Mouse (Mus musculus) heart, adult 2 months (tissue): ENCODE measurements around the gene 1700029I15Rik. TPM values are rescaled to one million over a fixed set of nuclear protein-coding genes. Genes with fewer than 3 reads are reported as not detected.

ENCODE experiments used
- DNase-seq, 2 experiments: peaks; one replicate each; pipeline ENCODE4 v3.0.0; 2021
- H3K27ac ChIP-seq: fragments of 200-600 bp; 2 replicates; pipeline ENCODE4 v1.8.1; 2022
- H3K27me3 ChIP-seq: fragments of 200-500 bp; 2 replicates; pipeline ENCODE4 v1.6.1; 2012; ENCODE audit warnings: mild to moderate bottlenecking, low read length, inconsistent platforms, mixed read lengths; ENCODE audit not compliant: control insufficient read depth, insufficient read depth
- H3K36me3 ChIP-seq: fragments of 200-500 bp; 2 replicates; pipeline ENCODE4 v1.6.1; 2012; ENCODE audit warnings: low read length, inconsistent platforms; ENCODE audit not compliant: control insufficient read depth, insufficient read depth
- H3K4me1 ChIP-seq: fragments of 200-500 bp; 2 replicates; pipeline ENCODE4 v1.6.1; 2011; ENCODE audit warnings: low read length; ENCODE audit not compliant: control insufficient read depth, insufficient read depth
- H3K4me3 ChIP-seq: fragments of 200-600 bp; 2 replicates; pipeline ENCODE4 v1.8.1; 2022
- H3K79me2 ChIP-seq: fragments of 200-500 bp; replicated peaks from 2 replicates; pipeline ENCODE4 v1.6.1; 2012; ENCODE audit warnings: mild to moderate bottlenecking, inconsistent platforms, low read length, moderate library complexity, mixed read lengths; ENCODE audit not compliant: control insufficient read depth, insufficient read depth
- H3K9ac ChIP-seq: fragments of 200-500 bp; 2 replicates; pipeline ENCODE4 v1.6.1; 2012; ENCODE audit warnings: low read depth, mild to moderate bottlenecking, control low read depth, inconsistent platforms, low read length, mixed read lengths
- CTCF ChIP-seq: fragments of 200-600 bp; IDR thresholded peaks from 2 replicates; pipeline ENCODE4 v1.8.1; 2022; ENCODE audit warnings: antibody characterized with exemption, mild to moderate bottlenecking, moderate library complexity
- EP300 ChIP-seq: fragments of 200-500 bp; IDR thresholded peaks from 2 replicates; pipeline ENCODE4 v1.6.1; 2011; ENCODE audit warnings: low read depth, low read length, control low read depth; ENCODE audit not compliant: insufficient read depth
- POLR2A ChIP-seq: fragments of 200-500 bp; IDR thresholded peaks from 2 replicates; pipeline ENCODE4 v1.6.1; 2011; ENCODE audit warnings: mild to moderate bottlenecking, low read depth, low read length, control low read depth; ENCODE audit not compliant: insufficient read depth
- WGBS: fragments of 180-500 bp; shearing (Covaris S2); methylation state at CpG from one replicate; pipeline ENCODE4 v1.1.7; 2018; 5-methylcytosine and 5-hydroxymethylcytosine counted together
- intact Hi-C: fragments of 180-260 bp; cut with DNase I; formaldehyde crosslinking; loops from one replicate; pipeline ENCODE4 v1.15.1; 2025
- long read RNA-seq: library from polyadenylated mRNA; stranded (forward); transcript quantifications from one replicate; pipeline ENCODE4 v2.0.0, GENCODE M21; 2021
- polyA plus RNA-seq: library from polyadenylated mRNA; depleted of rRNA; stranded (reverse); fragments of >200 nt; gene quantifications from 2 replicates; pipeline ENCODE4 v1.2.3, GENCODE M21; 2012; rRNA removed
- total RNA-seq, 2 experiments: library from RNA; stranded (reverse); gene quantifications; 2 replicates each; pipeline ENCODE4 v1.2.3; 2021

The 1700029I15Rik gene
- total RNA-seq (1 to 10 TPM in 1 of 2 experiments, under 1 TPM in 1; 0.63 to 1.1 TPM), polyA plus RNA-seq (2.4 and 2.8 TPM in 2 replicates)
- long read RNA-seq, result 0 reads

DNA sequence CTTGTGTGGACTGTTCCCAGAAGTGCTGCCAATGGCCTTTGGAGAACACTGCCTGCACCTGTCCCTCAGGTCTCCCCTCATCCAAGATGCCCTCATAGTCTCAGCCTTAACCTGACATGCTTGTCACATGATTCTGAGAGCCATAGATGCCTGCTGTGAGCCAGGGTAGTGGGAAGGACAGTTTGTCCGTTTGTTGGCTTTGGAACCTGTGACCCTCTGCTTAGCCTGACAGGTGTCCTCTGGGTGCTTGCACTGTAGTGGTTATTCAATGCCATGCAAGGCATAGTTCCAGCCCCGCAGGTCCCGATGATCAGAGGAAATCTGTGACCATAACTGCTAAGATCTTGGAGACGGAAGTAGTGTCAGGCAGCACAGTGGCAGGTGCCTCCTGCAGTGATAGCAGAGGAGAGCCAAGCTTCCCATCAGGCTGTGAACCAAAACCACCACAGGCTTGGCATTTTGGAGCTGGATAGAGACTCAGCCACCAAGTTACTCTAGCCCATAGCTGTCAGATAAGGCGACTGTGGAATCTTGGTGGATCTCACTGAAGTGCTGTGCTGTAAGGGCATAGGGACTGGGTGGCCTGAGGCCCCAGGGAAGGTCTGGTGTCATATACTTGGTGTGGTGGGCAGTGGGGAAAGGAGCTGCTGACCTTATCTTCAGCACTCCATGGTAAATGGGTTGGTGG, at the start of gene 1700029I15Rik:
Gene 1700029I15Rik, plus strand, starts transcription at position 638 of the 688 bp plus-strand sequence.
- no peak within 1 kb of the TSS for H3K9ac ChIP-seq
- H3K36me3 ChIP-seq, result no peaks in the 10 kb centered on the region
- TF ChIP-seq CTCF (no peak), EP300 (no peak), POLR2A (no peak)
- no peak within 1 kb of the TSS for H3K4me3 ChIP-seq
- H3K27me3 ChIP-seq, result no peaks in the 10 kb centered on the region
- no peak for DNase-seq
- no peaks in the 10 kb centered on the region for H3K4me1 ChIP-seq
- H3K27ac ChIP-seq, result no peak within 1 kb of the TSS
- no peaks in the 10 kb centered on the region for H3K79me2 ChIP-seq
- 89% methylated on average over 5 of the region's 5 CpGs for WGBS
- intact Hi-C loops, result no loop called here

- no peaks in the 10 kb centered on the region for H3K79me2 ChIP-seq
- H3K9ac ChIP-seq, result no peak overlapping the region
- no peaks in the 10 kb centered on the region for H3K36me3 ChIP-seq
- H3K4me1 ChIP-seq, result no peaks in the 10 kb centered on the region
- H3K27ac ChIP-seq, result no peak overlapping the region
- no peak for DNase-seq
- TF ChIP-seq POLR2A (no peak), CTCF (no peak), EP300 (no peak)
- no peak overlapping the region for H3K4me3 ChIP-seq
- H3K27me3 ChIP-seq, result no peaks in the 10 kb centered on the region
- intact Hi-C loops, result no loop called here
Measured at GRCm38 (mm10) chr2:92342418-92342817, 39.9 kb upstream of the 1700029I15Rik start.

DNA sequence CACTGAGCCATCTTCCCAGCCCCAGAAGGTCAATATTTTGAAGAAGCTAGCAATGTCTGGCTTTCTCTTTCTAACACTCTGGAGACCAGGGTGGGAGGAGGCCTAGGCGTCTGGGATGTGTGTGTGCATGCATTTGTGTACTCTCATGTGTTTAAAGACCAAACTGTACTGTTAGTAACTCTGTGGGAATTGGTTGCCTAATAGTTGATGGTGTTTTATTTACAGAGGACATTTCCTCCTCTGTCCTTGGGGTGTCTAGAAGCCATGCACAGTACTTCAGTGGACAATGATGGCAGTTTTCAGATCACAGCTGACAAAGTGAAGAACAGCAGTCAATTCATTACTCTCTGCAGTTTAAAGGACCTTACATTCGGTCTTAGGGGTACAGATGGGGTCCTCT, 35.1 kb upstream of the 1700029I15Rik start:
- Histone ChIP-seq H3K4me1 (no peaks in the 10 kb centered on the region), H3K36me3 (no peaks in the 10 kb centered on the region)

DNA sequence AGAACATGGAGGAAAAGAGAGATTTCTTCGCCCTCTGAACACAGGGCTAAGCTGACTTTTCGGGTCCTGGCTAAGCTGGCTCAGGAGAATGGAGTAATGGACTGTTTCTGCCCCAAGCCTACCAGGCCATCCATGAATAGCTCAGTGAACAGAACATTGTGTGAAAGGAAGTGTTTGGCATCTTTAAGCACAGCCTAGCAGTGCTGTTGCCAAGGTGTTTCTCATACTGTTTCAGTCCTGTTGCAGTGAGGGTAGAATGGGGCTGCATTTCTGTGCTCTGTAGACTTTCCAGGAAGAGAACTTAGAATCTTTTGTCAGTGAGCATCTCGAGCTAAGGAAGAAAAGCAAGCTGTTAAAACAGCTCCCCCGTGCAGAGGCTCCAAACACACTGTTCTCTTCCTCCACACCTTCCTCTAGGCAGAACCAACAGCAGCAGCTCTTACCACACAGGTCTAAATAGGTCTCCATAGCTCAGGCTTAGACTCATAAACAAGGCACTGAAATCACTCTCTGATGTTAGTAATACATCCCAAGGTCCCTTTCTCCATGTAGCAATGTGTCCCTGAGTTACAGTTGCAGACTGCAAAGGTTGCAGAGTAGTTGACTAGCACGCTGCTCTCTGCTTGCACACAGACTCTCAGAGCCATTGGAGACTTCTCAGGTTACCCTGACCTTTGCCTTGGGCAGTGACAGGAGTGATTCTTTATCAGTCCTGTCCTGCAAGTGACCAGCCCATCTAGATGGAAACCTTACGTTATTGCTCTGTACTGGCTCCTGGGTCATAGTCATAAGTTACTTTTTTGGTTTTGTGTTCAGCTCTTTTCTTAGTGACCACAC, 32.5 kb upstream of the 1700029I15Rik start:
- H3K36me3 ChIP-seq, result no peaks in the 10 kb centered on the region
- H3K27ac ChIP-seq, result no peak overlapping the region

More for the DNA sequence above, 35.1 kb upstream of the 1700029I15Rik start:
- H3K27me3 ChIP-seq, result no peaks in the 10 kb centered on the region
- H3K4me3 ChIP-seq, result no peak overlapping the region
- DNase-seq, result no peak
- H3K79me2 ChIP-seq, result no peaks in the 10 kb centered on the region
- 90% methylated on average over 2 of the region's 2 CpGs for WGBS
- no peak for TF ChIP-seq POLR2A
- TF ChIP-seq CTCF, result no peak
- TF ChIP-seq EP300, result no peak
- intact Hi-C loops, result no loop called here
- H3K27ac ChIP-seq, result no peak overlapping the region
- H3K9ac ChIP-seq, result no peak overlapping the region

DNA sequence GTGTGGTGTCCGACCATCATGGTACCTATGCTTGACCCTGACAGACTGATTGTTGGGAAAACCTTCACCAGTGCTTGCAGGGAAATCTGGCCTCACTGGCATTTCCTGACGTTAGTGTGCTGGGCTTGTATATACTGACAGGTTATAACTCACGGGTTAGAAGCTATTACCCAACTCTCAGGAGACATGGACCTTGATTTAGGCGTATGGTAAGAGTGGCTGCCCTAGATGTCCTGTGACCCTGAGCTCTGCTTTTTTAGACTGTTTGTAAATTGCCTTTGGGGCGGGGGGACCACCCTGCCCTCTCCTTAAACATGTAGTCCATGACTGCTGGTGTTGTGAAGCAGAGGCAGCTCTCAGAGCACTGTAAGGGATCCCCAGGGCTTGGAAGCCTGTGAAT, 31.7 kb upstream of the 1700029I15Rik start:
- 82% methylated on average over 5 of the region's 5 CpGs for WGBS
- Histone ChIP-seq H3K9ac (no peak overlapping the region), H3K27me3 (no peaks in the 10 kb centered on the region), H3K4me3 (no peak overlapping the region), H3K27ac (no peak overlapping the region), H3K4me1 (peaks cover 6% of the 10 kb centered on the region), H3K79me2 (no peaks in the 10 kb centered on the region), H3K36me3 (no peaks in the 10 kb centered on the region)
- DNase-seq, result no peak
- intact Hi-C loops, result no loop called here
- no peak for TF ChIP-seq POLR2A
- no peak for TF ChIP-seq EP300
- TF ChIP-seq CTCF, result no peak

More for the DNA sequence above, 32.5 kb upstream of the 1700029I15Rik start:
- DNase-seq, result no peak
- 85% methylated on average over 6 of the region's 6 CpGs for WGBS
- Histone ChIP-seq H3K4me1 (peaks cover 6% of the 10 kb centered on the region), H3K79me2 (no peaks in the 10 kb centered on the region), H3K9ac (no peak overlapping the region), H3K27me3 (no peaks in the 10 kb centered on the region), H3K4me3 (no peak overlapping the region)
- intact Hi-C loops, result no loop called here
- no peak for TF ChIP-seq EP300
- TF ChIP-seq CTCF, result no peak
- TF ChIP-seq POLR2A, result no peak

DNA sequence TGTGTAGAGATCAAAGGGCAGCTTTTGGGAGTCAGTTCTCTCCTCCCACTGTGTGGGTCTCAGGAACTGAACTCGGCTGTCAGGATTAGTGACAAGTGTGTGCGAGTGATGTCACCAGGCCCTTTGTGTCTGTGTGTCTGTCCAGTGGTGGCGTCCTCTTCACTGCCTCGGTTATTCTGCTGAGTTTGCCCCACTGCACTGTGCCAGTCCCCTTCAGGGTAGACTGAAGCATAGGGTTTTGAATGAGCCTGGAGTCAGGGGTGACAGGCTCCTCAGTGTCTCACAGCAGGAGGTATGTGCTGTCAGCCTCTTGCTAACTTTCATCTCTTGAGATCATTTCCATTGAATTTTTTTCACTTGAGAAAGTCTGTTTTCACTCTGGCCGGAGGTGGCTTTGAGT, 28.9 kb upstream of the 1700029I15Rik start:
- peaks cover 6% of the 10 kb centered on the region for H3K4me1 ChIP-seq
- H3K9ac ChIP-seq, result no peak overlapping the region
- H3K27ac ChIP-seq, result no peak overlapping the region; the same call in 1 of the 2 replicates
- H3K27me3 ChIP-seq, result no peaks in the 10 kb centered on the region
- no peaks in the 10 kb centered on the region for H3K36me3 ChIP-seq
- DNase-seq, result no peak
- intact Hi-C loops, result no loop called here
- no peak for TF ChIP-seq CTCF
- TF ChIP-seq POLR2A, result no peak
- no peak for TF ChIP-seq EP300
- no peak overlapping the region for H3K4me3 ChIP-seq
- WGBS, result 73% methylated on average over 5 of the region's 5 CpGs
- no peaks in the 10 kb centered on the region for H3K79me2 ChIP-seq
